Mouse (Mus musculus) MEL (cell line): ENCODE results near the gene Slc2a1.

ENCODE experiments used
- BHLHE40 ChIP-seq: IDR thresholded peaks from 2 replicates; pipeline ENCODE4 v1.6.1; 2012; ENCODE audit warnings: low read depth, mild to moderate bottlenecking, inconsistent platforms, low read length, improper control_type of control experiment, borderline replicate concordance
- CTCF ChIP-seq, 3 experiments: IDR thresholded peaks in 2 of 3; conservative IDR thresholded peaks in 1 of 3; 2 replicates each; pipeline ENCODE4 v1.5.1; 2011 to 2012; ENCODE audit warnings: low read length in 3 of 3, low read depth in 2 of 3, mild to moderate bottlenecking in 2 of 3, improper control_type of control experiment in 1 of 3, inconsistent platforms in 1 of 3, mixed read lengths in 1 of 3, moderate library complexity in 1 of 3; ENCODE audit not compliant: control insufficient read depth in 1 of 3, insufficient read depth in 1 of 3, poor library complexity in 1 of 3, severe bottlenecking in 1 of 3
- EP300 ChIP-seq, 2 experiments: IDR thresholded peaks; 2 replicates each; pipeline ENCODE4 v1.6.1; 2011; ENCODE audit warnings: improper control_type of control experiment in 2 of 2, low read length in 2 of 2, low read depth in 1 of 2, mild to moderate bottlenecking in 1 of 2
- MAZ ChIP-seq: IDR thresholded peaks from 2 replicates; pipeline ENCODE4 v1.6.1; 2012; ENCODE audit warnings: low read depth, mild to moderate bottlenecking, inconsistent platforms, low read length, improper control_type of control experiment
- POLR2A ChIP-seq, 2 experiments: IDR thresholded peaks; 2 replicates each; pipeline ENCODE4 v1.6.1; 2011 to 2012; ENCODE audit warnings: low read length in 2 of 2, mild to moderate bottlenecking in 2 of 2, control low read depth in 1 of 2, improper control_type of control experiment in 1 of 2, low read depth in 1 of 2, moderate library complexity in 1 of 2; ENCODE audit not compliant: control insufficient read depth in 1 of 2, insufficient read depth in 1 of 2, poor library complexity in 1 of 2
- SMC3 ChIP-seq: IDR thresholded peaks from 2 replicates; pipeline ENCODE4 v1.6.1; 2011; ENCODE audit warnings: low read depth, low read length, improper control_type of control experiment
- TCF12 ChIP-seq: IDR thresholded peaks from 2 replicates; pipeline ENCODE4 v1.6.1; 2014; ENCODE audit warnings: low read depth, mild to moderate bottlenecking, inconsistent platforms, low read length, improper control_type of control experiment, moderate library complexity
- ZKSCAN1 ChIP-seq: IDR thresholded peaks from 2 replicates; pipeline ENCODE4 v1.6.1; 2012; ENCODE audit warnings: low read depth, mild to moderate bottlenecking, inconsistent platforms, low read length, improper control_type of control experiment, moderate library complexity
- ZNF384 ChIP-seq: IDR thresholded peaks from 2 replicates; pipeline ENCODE4 v1.6.1; 2012; ENCODE audit warnings: low read depth, mild to moderate bottlenecking, inconsistent platforms, low read length, improper control_type of control experiment

GRCm38 (mm10) chr4:119177702-119178101 lies 69.2 kb downstream of the Slc2a1 start:
- TF ChIP-seq POLR2A (IDR thresholded peaks at IDR 0.05; ENCODE audit: control insufficient read depth in 1 of 2, insufficient read depth in 1 of 2, low read depth in 1 of 2, low read length in 2 of 2, poor library complexity in 1 of 2): no peak; a peak in 1 of 4 replicates
- TF ChIP-seq CTCF (IDR thresholded peaks at IDR 0.05 in 2 of 3, conservative IDR thresholded peaks at IDR 0.05 in 1 of 3; ENCODE audit: control insufficient read depth in 1 of 3, insufficient read depth in 1 of 3, low read depth in 2 of 3, low read length in 3 of 3, poor library complexity in 1 of 3, severe bottlenecking in 1 of 3): no peak
- no peak for TF ChIP-seq ZKSCAN1
- no peak for TF ChIP-seq BHLHE40
- TF ChIP-seq EP300 (IDR thresholded peaks at IDR 0.05; ENCODE audit: low read depth in 1 of 2, low read length in 2 of 2): no peak
- no peak for TF ChIP-seq MAZ
- TF ChIP-seq ZNF384: no peak
- TF ChIP-seq TCF12: no peak
- no peak for TF ChIP-seq SMC3
